Mouse (Mus musculus) T-helper 17 cell (primary cell): ENCODE data around the gene Lsamp.

Experiments used
- in situ Hi-C, 2 experiments: fragments of 300-600 bp; cut with MboI, MseI; formaldehyde crosslinking; loops; 1 replicate in 1 of 2; 2 replicates in 1 of 2; pipeline ENCODE4 v1.15.1; 2025; ENCODE audit warnings: high pct_unique_total_duplicates in 2 of 2

Lsamp gene

DNA sequence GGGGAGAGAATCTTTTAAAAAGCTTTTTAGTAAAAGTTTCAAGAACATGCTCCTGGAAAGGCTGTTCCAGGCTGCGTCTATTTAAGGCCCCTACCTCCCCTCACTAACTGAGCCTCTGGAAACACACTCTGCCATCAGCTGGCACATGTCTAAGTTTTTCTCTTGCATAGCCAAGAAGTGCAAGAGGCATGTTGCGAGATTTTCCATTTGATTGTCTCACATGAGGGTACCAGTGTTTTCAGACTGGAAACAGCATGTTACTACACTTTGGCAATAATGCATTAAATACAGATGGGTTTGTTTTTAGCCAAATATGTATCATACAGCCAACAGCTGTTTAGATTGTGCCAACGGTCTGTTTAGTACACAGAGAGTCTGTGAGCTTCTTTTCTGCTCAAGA, 958.1 kb downstream of the Lsamp start:
- in situ Hi-C loops = no loop called here

GRCm38 (mm10) chr16:40945834-40946233, 961.7 kb downstream of the Lsamp start:
- in situ Hi-C loops = no loop called here

GRCm38 (mm10) chr16:40948013-40948412, 963.9 kb downstream of the Lsamp start:
- in situ Hi-C loops = no loop called here

DNA sequence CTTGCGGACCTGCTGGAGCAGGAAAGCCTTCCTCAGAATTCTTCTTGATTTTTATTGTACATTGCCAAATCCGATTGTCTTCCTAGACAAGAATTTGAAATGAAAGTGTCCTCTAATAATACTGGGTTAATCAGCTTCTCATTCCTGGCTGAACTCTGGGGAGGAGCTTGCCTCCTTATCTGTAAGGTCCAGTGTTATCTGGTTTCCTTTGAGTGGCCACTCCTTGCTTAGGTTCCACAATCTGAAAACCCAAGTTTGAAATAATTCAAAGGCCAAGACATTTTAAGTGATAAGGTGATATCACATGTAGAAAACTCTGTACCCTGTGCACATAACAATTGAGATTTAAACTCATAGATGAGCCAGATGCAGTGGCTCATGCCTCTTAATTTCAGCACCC, 975.0 kb downstream of the Lsamp start:
- in situ Hi-C loops = no loop called here

DNA sequence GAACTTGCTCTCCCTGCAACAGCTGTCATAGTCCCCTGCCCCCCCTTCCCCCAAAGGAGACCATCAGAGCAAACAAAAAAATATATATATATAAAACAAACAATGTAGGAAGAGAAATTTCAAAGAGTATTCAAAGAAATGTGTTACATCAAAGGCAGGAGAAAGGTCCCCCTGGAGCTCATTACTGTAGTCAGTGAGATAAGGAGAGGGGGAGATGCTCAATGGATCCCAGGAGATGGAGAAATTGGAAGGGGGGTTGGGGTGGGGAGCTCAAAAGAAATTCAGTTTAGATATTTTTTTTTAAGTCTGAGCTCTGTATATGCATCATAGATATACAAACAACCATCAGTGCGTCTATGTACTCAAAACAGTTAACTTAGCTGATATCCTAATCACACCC, 976.4 kb downstream of the Lsamp start:
- in situ Hi-C loops = no loop called here

DNA sequence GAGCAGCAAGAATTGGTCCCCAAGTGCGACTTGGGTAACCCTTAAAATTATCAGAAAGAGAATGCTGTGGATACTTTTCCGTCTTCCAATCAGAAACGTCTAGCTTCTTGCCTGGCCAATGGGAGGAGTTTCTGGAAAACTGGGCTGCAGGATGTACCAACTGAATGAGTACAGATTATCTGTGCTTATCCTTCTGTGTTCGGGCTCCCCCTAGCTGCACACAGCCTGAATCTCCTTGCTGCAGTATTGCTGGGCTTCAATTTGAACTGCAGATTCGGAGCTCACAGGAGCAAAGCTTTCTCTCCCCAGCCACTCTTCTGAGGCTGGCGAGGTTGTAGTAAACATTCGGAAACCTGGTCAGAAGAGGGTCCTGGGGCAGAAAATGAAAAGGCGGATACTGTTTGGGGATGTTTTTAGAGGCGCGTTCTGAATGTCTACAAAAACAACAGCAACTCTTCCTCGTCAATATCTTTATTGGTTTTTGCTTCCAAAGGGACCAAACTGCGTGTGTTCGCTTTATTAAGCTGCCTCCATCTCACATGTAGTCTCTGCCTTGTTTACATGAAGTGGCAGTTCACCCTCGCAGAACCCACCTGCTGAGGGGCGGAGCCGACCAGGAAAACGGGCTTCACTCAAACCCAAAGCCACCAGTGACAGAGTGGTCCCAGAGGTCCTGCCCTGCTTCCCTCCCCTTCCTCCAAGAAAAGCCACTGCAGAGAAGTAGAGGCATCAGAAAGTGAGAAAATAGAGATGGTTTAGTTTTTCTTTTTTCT, 984.1 kb downstream of the Lsamp start:
- in situ Hi-C loops = no loop called here

- in situ Hi-C loops = no loop called here
These were observed 987.2 kb downstream of the Lsamp start for GRCm38 (mm10) chr16:40971382-40971781.

DNA sequence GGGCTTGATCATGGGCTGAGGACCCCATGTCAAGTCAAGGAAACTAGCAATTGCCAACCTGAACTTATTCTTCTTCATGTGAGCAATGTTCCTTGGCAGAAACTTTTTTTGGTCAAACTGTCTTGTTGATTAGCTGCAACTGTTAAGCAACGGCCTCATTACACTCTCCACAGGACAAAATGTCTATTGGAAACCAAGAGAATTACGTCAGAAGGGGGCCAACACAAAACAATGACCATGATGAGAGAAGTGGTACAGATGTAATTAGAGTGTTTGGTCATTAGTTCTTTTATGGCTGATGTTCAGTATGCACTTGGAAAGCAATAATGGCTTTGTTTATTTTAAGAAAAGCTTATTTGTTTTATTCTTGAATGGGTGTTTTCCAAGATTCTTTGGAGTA, 989.9 kb downstream of the Lsamp start:
- in situ Hi-C loops = no loop called here

DNA sequence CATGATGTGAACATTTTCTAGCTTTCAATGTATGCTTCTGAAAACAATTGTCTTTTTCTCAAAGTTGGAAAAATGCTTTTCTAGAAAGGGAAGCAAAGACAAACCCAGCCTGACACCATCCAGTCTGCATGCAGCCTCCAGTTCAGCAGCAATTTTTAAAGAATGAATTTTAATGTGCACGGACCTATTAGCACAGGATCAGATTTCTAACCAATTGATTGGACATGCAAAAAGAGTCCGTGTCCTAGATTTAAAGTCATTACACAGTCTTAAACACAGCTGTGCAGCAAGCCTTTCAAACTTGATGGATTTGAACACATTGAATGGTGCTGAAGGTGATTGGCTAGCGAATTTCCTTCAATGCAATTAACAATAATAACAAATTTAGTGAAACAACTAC, 998.9 kb downstream of the Lsamp start:
- in situ Hi-C loops = no loop called here

- in situ Hi-C loops = no loop called here
These were observed 1023.4 kb downstream of the Lsamp start for GRCm38 (mm10) chr16:41007569-41007968.

- in situ Hi-C loops = loop anchor here in 1 of 2 experiments (5.0 kb wide), 1 partner anchor 48 kb away; no protein-coding TSS in a partner anchor
These were observed 1050.6 kb downstream of the Lsamp start for GRCm38 (mm10) chr16:41034746-41035145.

GRCm38 (mm10) chr16:41041686-41042085, 1057.5 kb downstream of the Lsamp start:
- in situ Hi-C loops = loop anchor here in 1 of 2 experiments (10.0 kb wide), 1 partner anchor 1077 kb away; no protein-coding TSS in a partner anchor

- in situ Hi-C loops = no loop called here
These were observed 1079.2 kb downstream of the Lsamp start for GRCm38 (mm10) chr16:41063270-41063857.

- in situ Hi-C loops = no loop called here
These were observed 1089.3 kb downstream of the Lsamp start for GRCm38 (mm10) chr16:41073470-41073869.

GRCm38 (mm10) chr16:41088648-41089047, 1104.5 kb downstream of the Lsamp start:
- in situ Hi-C loops = loop anchor here in 1 of 2 experiments (10.0 kb wide), 1 partner anchor 384 kb away; no protein-coding TSS in a partner anchor

- in situ Hi-C loops = no loop called here
These were observed 1105.9 kb downstream of the Lsamp start for GRCm38 (mm10) chr16:41090092-41090491.

DNA sequence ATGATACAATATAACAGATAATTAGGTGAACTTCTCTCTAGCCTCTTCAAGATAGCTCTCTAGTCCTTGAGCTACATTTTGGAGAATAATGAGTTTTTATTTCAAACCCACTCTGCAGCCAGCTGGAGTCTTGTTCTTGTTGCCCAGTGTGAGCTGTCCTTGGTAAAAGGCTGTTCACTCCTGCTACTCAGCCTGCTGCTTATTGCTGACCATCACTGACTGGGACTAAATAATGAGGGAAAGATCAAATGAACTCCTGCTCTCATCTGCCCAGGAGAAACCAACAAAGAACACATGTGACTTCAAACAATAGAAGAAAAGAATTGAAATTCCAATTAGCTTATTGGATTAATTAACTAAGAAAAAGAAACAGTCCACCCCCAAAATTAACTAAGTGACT, 1107.1 kb downstream of the Lsamp start:
- in situ Hi-C loops = no loop called here

DNA sequence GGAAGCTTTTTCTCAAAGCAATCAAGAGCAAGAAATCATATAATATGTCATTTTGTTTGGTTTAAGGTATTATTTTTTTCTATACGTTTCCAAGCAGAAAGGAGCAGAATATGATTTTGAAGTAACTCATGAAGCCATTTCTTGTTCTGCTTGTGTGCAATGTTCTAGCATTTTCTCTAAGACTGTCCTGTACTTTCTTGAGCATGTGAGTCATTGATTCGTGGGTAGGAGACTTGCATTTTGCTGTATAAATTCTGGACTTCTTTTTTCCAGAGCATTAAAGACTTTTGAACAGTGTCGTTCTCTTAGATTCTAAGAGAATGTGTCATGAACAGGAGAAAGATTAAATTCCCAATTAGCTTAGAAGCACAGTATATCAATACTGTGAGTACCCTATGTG, 1118.6 kb downstream of the Lsamp start:
- in situ Hi-C loops = no loop called here

DNA sequence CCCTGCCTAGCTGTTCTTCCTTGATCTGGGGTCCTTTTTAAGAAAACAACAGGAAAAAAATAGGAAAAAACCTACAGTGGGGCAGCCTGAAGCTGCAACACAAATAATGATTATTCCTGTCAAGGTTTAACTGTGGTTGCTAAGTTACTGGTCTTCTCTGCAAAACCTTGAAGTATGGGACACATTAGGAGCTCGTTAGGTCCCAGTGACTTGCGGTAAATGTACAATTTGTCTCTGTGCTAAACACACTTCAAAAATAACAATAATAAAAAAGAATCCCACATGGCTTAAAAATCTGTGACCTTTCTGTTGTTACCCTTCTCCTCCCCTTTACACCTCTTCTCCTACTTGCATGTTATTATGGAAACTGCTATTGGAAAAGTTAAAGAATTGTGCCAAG, 1140.2 kb downstream of the Lsamp start:
- in situ Hi-C loops = no loop called here

GRCm38 (mm10) chr16:41125051-41125450, 1140.9 kb downstream of the Lsamp start:
- in situ Hi-C loops = no loop called here

- in situ Hi-C loops = no loop called here
These were observed 1146.9 kb downstream of the Lsamp start for GRCm38 (mm10) chr16:41131053-41131452.

- in situ Hi-C loops = no loop called here
These were observed 1188.7 kb downstream of the Lsamp start for GRCm38 (mm10) chr16:41172839-41173238.

- in situ Hi-C loops = no loop called here
These were observed 1195.4 kb downstream of the Lsamp start for GRCm38 (mm10) chr16:41179557-41179956.
